Mouse (Mus musculus): ENCODE data around the gene Krtap14. TPM values are rescaled to one million over a fixed set of nuclear protein-coding genes. Genes with fewer than 3 reads are reported as not detected.

The Krtap14 gene
- total RNA-seq (2015; ENCODE audit: low replicate concordance) (not detected in 2 replicates), total RNA-seq (2017; ENCODE audit: low replicate concordance) (not detected in 2 replicates)

DNA sequence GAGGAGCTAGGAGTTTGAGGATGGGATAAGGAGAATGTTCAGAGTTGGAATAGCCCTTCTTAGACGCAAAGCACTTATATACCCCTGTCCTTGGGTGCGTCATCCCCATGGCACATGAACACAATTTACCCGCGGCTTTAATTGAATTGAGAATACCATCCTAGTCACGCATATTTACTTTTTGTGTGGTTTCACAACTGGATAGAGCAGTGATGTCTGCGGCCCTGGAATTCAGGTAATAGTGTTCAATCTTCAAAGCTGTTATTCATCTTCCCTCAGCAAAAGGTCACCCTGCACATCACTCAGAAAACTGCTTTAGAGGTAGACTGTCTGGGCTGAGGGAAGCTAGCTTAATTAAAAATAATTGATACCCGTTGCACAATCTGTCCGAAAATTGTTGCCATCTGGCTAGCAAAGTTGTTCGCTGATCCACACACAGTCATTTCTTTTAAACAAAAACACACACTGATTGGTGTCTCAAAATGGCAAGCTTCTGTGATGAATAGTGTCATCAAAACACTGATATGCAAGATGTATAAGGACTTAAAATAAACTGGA lies at the start of gene Krtap14:
Krtap14 (minus strand) TSS at position 51 of the 558 bp plus-strand sequence.
- no peak for ATAC-seq (replicated peaks; ENCODE audit: low FRiP score, poor library complexity, severe bottlenecking)

GRCm38 (mm10) chr16:88874169-88874568 lies 48.2 kb upstream of the Krtap14 start, which contains the start of gene Krtap19-2:
Gene Krtap19-2 (minus strand): TSS chr16:88874269.
- no peak for ATAC-seq (replicated peaks; ENCODE audit: low FRiP score, poor library complexity, severe bottlenecking)

DNA sequence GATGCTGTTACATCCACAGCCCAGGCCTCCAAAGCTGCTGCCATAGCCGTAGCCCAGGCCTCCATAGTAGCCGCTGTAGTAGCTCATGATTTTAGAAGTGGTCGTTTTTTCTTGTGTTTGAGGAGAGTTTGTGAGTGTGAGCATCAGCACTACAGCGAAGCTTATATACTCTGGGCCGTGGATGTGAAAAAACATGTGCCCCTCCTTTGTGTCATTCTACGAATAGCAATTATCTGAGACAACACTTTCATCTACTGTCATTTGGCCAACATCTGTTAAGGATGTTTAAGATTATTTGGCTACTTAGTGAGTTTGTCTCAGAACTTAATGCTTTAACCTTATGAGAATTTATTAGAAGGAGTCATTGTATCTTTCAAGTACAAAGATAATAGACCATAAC lies 43.4 kb upstream of the Krtap14 start, which contains the start of gene Krtap19-1:
Krtap19-1 (minus strand) TSS at position 101 of the 400 bp plus-strand sequence.
- no peak for ATAC-seq (replicated peaks; ENCODE audit: low FRiP score, poor library complexity, severe bottlenecking)

- ATAC-seq (replicated peaks; ENCODE audit: low FRiP score, poor library complexity, severe bottlenecking), result no peak
Observed at GRCm38 (mm10) chr16:88864887-88865407, 39.0 kb upstream of the Krtap14 start.

- ATAC-seq (replicated peaks; ENCODE audit: low FRiP score, poor library complexity, severe bottlenecking), result no peak
Observed at GRCm38 (mm10) chr16:88851450-88851849, 25.5 kb upstream of the Krtap14 start.

GRCm38 (mm10) chr16:88848558-88848957 lies 22.6 kb upstream of the Krtap14 start:
- ATAC-seq (replicated peaks; ENCODE audit: low FRiP score, poor library complexity, severe bottlenecking), result no peak

GRCm38 (mm10) chr16:88847363-88847762 lies 21.4 kb upstream of the Krtap14 start:
- ATAC-seq (replicated peaks; ENCODE audit: low FRiP score, poor library complexity, severe bottlenecking), result no peak

DNA sequence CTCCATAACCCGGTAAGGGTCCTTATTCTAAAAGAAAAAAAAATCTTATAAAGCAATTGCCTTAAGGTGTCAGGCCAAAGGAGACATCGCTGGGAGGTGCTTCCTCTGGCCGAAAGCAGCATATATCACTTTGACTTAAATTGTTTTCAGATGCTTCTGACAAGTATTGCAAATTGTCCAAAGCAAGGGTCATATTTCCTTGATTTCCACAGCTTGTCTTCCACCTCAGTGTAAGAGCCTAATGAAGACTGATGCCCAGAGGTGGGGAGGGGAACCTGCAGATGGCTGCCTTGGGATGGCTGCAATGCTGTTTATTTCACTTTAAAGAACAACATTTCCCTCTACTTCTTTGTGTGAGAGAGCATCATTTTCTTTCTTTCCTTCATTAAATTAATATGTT lies 1.0 kb upstream of the Krtap14 start:
- no peak for ATAC-seq (replicated peaks; ENCODE audit: low FRiP score, poor library complexity, severe bottlenecking)

DNA sequence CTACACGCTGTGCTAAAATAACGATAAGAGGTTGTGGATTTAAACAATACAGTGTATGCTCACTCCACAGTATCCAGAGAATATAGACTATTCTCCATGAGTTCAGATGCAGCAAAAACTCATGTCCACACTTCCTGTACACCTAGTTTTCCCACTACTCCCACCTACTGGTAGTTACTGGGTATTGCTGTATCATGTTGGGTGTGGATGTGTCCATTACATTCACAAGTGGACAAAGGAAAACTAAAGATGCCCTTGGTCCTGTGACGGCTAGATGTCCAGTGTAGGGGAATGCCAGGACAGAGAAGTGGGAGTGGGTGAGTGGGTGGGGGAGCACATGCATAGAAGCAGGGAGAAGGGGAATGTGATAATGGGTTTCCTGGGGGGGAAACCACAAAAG lies 2.2 kb downstream of the Krtap14 start:
- no peak for ATAC-seq (replicated peaks; ENCODE audit: low FRiP score, poor library complexity, severe bottlenecking)

DNA sequence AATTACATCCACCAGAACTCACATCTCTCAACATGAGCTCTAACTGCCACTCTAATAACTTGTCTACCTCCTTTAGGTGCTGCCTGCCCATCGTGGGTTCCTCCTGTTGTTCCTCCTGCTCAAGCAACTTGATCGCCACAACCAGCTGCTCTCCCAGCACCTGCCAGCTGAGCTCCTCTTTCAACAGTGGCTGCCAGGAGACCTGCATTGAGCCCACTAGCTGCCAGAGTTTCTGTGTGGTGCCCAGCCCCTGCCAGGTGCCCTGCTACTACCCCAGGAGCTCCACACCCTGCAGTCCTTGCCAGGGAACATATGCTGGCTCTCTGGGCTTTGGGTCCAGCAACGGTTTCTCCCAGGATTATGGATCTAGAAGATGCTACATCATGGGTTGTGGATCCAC lies 5.9 kb downstream of the Krtap14 start, which contains the start of gene Krtap15:
Krtap15 (plus strand) TSS at position 150 of the 400 bp plus-strand sequence.
- no peak for ATAC-seq (replicated peaks; ENCODE audit: low FRiP score, poor library complexity, severe bottlenecking)

- no peak for ATAC-seq (replicated peaks; ENCODE audit: low FRiP score, poor library complexity, severe bottlenecking)
Observed at GRCm38 (mm10) chr16:88811827-88812226, 14.1 kb downstream of the Krtap14 start, which contains the start of gene Gm20741. Gene Gm20741 (minus strand): TSS chr16:88812220.

DNA sequence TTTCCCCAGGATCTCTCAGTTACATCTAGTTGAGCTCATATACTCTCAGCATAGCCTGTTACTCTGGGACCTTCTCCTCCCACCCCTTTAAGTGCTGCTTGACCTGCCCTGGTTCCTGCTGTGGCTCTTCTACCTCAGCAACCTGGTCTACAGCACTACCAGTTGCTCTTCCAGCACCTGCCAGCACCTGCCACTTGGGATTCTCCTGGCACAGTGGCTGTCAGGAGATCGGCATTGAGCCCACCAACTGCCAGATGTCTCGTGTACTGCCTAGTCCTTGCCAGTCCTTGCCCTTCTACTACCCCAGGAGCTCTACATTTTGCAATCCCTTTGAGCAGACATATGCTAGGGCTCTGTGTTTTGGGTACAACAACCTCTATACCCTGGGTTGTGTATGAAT lies 39.2 kb downstream of the Krtap14 start:
- ATAC-seq (replicated peaks; ENCODE audit: low FRiP score, poor library complexity, severe bottlenecking), result no peak

DNA sequence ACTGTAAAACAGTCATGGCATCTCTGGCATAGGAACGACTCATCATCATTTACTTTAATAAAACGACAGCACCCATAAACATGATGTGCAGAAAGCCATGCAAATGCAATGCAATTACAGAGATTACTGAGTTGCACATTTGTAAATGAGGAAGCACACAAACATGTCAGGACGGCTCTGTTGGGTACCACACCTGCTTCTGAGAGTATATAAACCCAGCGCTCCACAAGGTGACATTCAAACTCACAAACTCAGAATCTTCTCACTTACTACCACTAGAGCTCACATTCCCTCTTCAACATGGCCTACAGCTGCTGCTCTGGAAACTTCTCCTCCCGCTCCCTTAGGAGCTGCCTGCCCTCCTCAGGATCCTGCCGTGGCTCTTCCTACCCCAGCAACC lies 48.3 kb downstream of the Krtap14 start, which contains the start of gene Gm5965:
Gm5965 (plus strand) TSS at position 301 of the 400 bp plus-strand sequence.
- ATAC-seq (replicated peaks; ENCODE audit: low FRiP score, poor library complexity, severe bottlenecking), result no peak

GRCm38 (mm10) chr16:88774106-88774505 lies 51.8 kb downstream of the Krtap14 start, which contains the start of gene 2310057N15Rik:
Gene 2310057N15Rik (minus strand): TSS chr16:88774206.
- no peak for ATAC-seq (replicated peaks; ENCODE audit: low FRiP score, poor library complexity, severe bottlenecking)

Other genes starting within 250 kb of the Krtap14 start
- gene Krtap24-1, start 213.9 kb downstream of the Krtap14 start, total RNA-seq (2015; ENCODE audit: low replicate concordance), result not detected in 2 replicates
- gene Krtap24-1, start 213.9 kb downstream of the Krtap14 start, total RNA-seq (2017; ENCODE audit: low replicate concordance), result not detected in 2 replicates
- gene 2310079G19Rik, start 198.5 kb downstream of the Krtap14 start, total RNA-seq (2015; ENCODE audit: low replicate concordance), result not detected in 2 replicates
- gene 2310079G19Rik, start 198.5 kb downstream of the Krtap14 start, total RNA-seq (2017; ENCODE audit: low replicate concordance), result not detected in 2 replicates
- gene Krtap26-1, start 178.3 kb downstream of the Krtap14 start, total RNA-seq (2015; ENCODE audit: low replicate concordance), result not detected in 2 replicates
- gene Krtap26-1, start 178.3 kb downstream of the Krtap14 start, total RNA-seq (2017; ENCODE audit: low replicate concordance), result not detected in 2 replicates
- not detected in 2 replicates for gene Krtap27-1, start 154.5 kb downstream of the Krtap14 start, total RNA-seq (2015; ENCODE audit: low replicate concordance)
- gene Krtap27-1, start 154.5 kb downstream of the Krtap14 start, total RNA-seq (2017; ENCODE audit: low replicate concordance), result not detected in 2 replicates
- not detected in 2 replicates for gene 2310061N02Rik, start 118.2 kb downstream of the Krtap14 start, total RNA-seq (2015; ENCODE audit: low replicate concordance)
- not detected in 2 replicates for gene 2310061N02Rik, start 118.2 kb downstream of the Krtap14 start, total RNA-seq (2017; ENCODE audit: low replicate concordance)
- not detected in 2 replicates for gene Krtap13-1, start 97.3 kb downstream of the Krtap14 start, total RNA-seq (2015; ENCODE audit: low replicate concordance)
- not detected in 2 replicates for gene Krtap13-1, start 97.3 kb downstream of the Krtap14 start, total RNA-seq (2017; ENCODE audit: low replicate concordance)
- not detected in 2 replicates for gene Krtap13, start 74.5 kb downstream of the Krtap14 start, total RNA-seq (2015; ENCODE audit: low replicate concordance)
- gene Krtap13, start 74.5 kb downstream of the Krtap14 start, total RNA-seq (2017; ENCODE audit: low replicate concordance), result not detected in 2 replicates
- gene 2310034C09Rik, start 67.3 kb downstream of the Krtap14 start, total RNA-seq (2015; ENCODE audit: low replicate concordance), result not detected in 2 replicates
- not detected in 2 replicates for gene 2310034C09Rik, start 67.3 kb downstream of the Krtap14 start, total RNA-seq (2017; ENCODE audit: low replicate concordance)
- not detected in 2 replicates for gene 2310057N15Rik, start 51.9 kb downstream of the Krtap14 start, total RNA-seq (2015; ENCODE audit: low replicate concordance)
- not detected in 2 replicates for gene 2310057N15Rik, start 51.9 kb downstream of the Krtap14 start, total RNA-seq (2017; ENCODE audit: low replicate concordance)
- not detected in 2 replicates for gene Gm5965, start 48.2 kb downstream of the Krtap14 start, total RNA-seq (2015; ENCODE audit: low replicate concordance)
- gene Gm5965, start 48.2 kb downstream of the Krtap14 start, total RNA-seq (2017; ENCODE audit: low replicate concordance), result not detected in 2 replicates
- not detected in 2 replicates for gene Gm20741, start 13.9 kb downstream of the Krtap14 start, total RNA-seq (2015; ENCODE audit: low replicate concordance)
- gene Gm20741, start 13.9 kb downstream of the Krtap14 start, total RNA-seq (2017; ENCODE audit: low replicate concordance), result not detected in 2 replicates
- not detected in 2 replicates for gene Krtap15, start 5.9 kb downstream of the Krtap14 start, total RNA-seq (2015; ENCODE audit: low replicate concordance)
- gene Krtap15, start 5.9 kb downstream of the Krtap14 start, total RNA-seq (2017; ENCODE audit: low replicate concordance), result not detected in 2 replicates
- gene Krtap19-1, start 43.3 kb upstream of the Krtap14 start, total RNA-seq (2015; ENCODE audit: low replicate concordance), result not detected in 2 replicates
- not detected in 2 replicates for gene Krtap19-1, start 43.3 kb upstream of the Krtap14 start, total RNA-seq (2017; ENCODE audit: low replicate concordance)
- not detected in 2 replicates for gene Krtap19-2, start 48.1 kb upstream of the Krtap14 start, total RNA-seq (2015; ENCODE audit: low replicate concordance)
- gene Krtap19-2, start 48.1 kb upstream of the Krtap14 start, total RNA-seq (2017; ENCODE audit: low replicate concordance), result not detected in 2 replicates
- not detected in 2 replicates for gene Krtap19-3, start 51.9 kb upstream of the Krtap14 start, total RNA-seq (2015; ENCODE audit: low replicate concordance)
- not detected in 2 replicates for gene Krtap19-3, start 51.9 kb upstream of the Krtap14 start, total RNA-seq (2017; ENCODE audit: low replicate concordance)
- gene Krtap19-4, start 58.9 kb upstream of the Krtap14 start, total RNA-seq (2015; ENCODE audit: low replicate concordance), result not detected in 2 replicates
- gene Krtap19-4, start 58.9 kb upstream of the Krtap14 start, total RNA-seq (2017; ENCODE audit: low replicate concordance), result not detected in 2 replicates
- gene Krtap19-5, start 70.3 kb upstream of the Krtap14 start, total RNA-seq (2015; ENCODE audit: low replicate concordance), result not detected in 2 replicates
- not detected in 2 replicates for gene Krtap19-5, start 70.3 kb upstream of the Krtap14 start, total RNA-seq (2017; ENCODE audit: low replicate concordance)
- not detected in 2 replicates for gene Krtap19-9b, start 106.1 kb upstream of the Krtap14 start, total RNA-seq (2015; ENCODE audit: low replicate concordance)
- gene Krtap19-9b, start 106.1 kb upstream of the Krtap14 start, total RNA-seq (2017; ENCODE audit: low replicate concordance), result not detected in 2 replicates
- not detected in 2 replicates for gene Krtap16-3, start 136.7 kb upstream of the Krtap14 start, total RNA-seq (2015; ENCODE audit: low replicate concordance)
- not detected in 2 replicates for gene Krtap16-3, start 136.7 kb upstream of the Krtap14 start, total RNA-seq (2017; ENCODE audit: low replicate concordance)
- not detected in 2 replicates for gene Krtap22-2, start 184.6 kb upstream of the Krtap14 start, total RNA-seq (2015; ENCODE audit: low replicate concordance)
- gene Krtap22-2, start 184.6 kb upstream of the Krtap14 start, total RNA-seq (2017; ENCODE audit: low replicate concordance), result not detected in 2 replicates
- gene Gm10229, start 189.1 kb upstream of the Krtap14 start, total RNA-seq (2015; ENCODE audit: low replicate concordance), result not detected in 2 replicates
- not detected in 2 replicates for gene Gm10229, start 189.1 kb upstream of the Krtap14 start, total RNA-seq (2017; ENCODE audit: low replicate concordance)
- not detected in 2 replicates for gene Krtap6-1, start 205.6 kb upstream of the Krtap14 start, total RNA-seq (2015; ENCODE audit: low replicate concordance)
- gene Krtap6-1, start 205.6 kb upstream of the Krtap14 start, total RNA-seq (2017; ENCODE audit: low replicate concordance), result not detected in 2 replicates
- gene Gm10228, start 215.3 kb upstream of the Krtap14 start, total RNA-seq (2015; ENCODE audit: low replicate concordance), result not detected in 2 replicates
- gene Gm10228, start 215.3 kb upstream of the Krtap14 start, total RNA-seq (2017; ENCODE audit: low replicate concordance), result not detected in 2 replicates
- not detected in 2 replicates for gene Krtap6-5, start 221.7 kb upstream of the Krtap14 start, total RNA-seq (2015; ENCODE audit: low replicate concordance)
- gene Krtap6-5, start 221.7 kb upstream of the Krtap14 start, total RNA-seq (2017; ENCODE audit: low replicate concordance), result not detected in 2 replicates
- gene 1110025L11Rik, start 237.9 kb upstream of the Krtap14 start, total RNA-seq (2015; ENCODE audit: low replicate concordance), result not detected in 2 replicates
- 3.3 TPM in 1 of 2 replicates, not detected in the other for gene 1110025L11Rik, start 237.9 kb upstream of the Krtap14 start, total RNA-seq (2017; ENCODE audit: low replicate concordance)

All from erythroblast, adult 5-6 weeks (primary cell).